Mouse (Mus musculus) limb, embryonic 15.5 days (tissue): ENCODE data around the gene Arhgef9. TPM values are rescaled to one million over a fixed set of nuclear protein-coding genes. Genes with fewer than 3 reads are reported as not detected.

Experiments
- ATAC-seq: fragments of 200-750 bp; cut with Nextera tagmentation; 2 replicates; pipeline ENCODE4 v1.8.0; 2017; ENCODE audit warnings: low read depth, moderate TSS enrichment; ENCODE audit not compliant: insufficient number of reproducible peaks, low FRiP score, low TSS enrichment
- H3K27ac ChIP-seq: fragments of 300-500 bp; sonication (generic); 2 replicates; pipeline ENCODE4 v1.5.1; 2015; ENCODE audit warnings: moderate library complexity, mild to moderate bottlenecking, inconsistent platforms
- H3K27me3 ChIP-seq: fragments of 300-500 bp; sonication (generic); 2 replicates; pipeline ENCODE4 v1.6.1; 2015; ENCODE audit warnings: inconsistent platforms
- H3K36me3 ChIP-seq: fragments of 300-500 bp; sonication (generic); 2 replicates; pipeline ENCODE4 v1.6.1; 2015; ENCODE audit warnings: inconsistent platforms
- H3K4me1 ChIP-seq: fragments of 300-500 bp; sonication (generic); 2 replicates; pipeline ENCODE4 v1.6.1; 2015; ENCODE audit warnings: inconsistent platforms
- H3K4me2 ChIP-seq: fragments of 300-500 bp; sonication (generic); 2 replicates; pipeline ENCODE4 v1.6.1; 2015; ENCODE audit warnings: mild to moderate bottlenecking, inconsistent platforms
- H3K4me3 ChIP-seq: fragments of 300-500 bp; sonication (generic); 2 replicates; pipeline ENCODE4 v1.5.1; 2015; ENCODE audit warnings: mild to moderate bottlenecking, inconsistent platforms
- H3K9ac ChIP-seq: fragments of 300-500 bp; sonication (generic); 2 replicates; pipeline ENCODE4 v1.6.1; 2015; ENCODE audit warnings: inconsistent platforms
- H3K9me3 ChIP-seq: fragments of 300-500 bp; sonication (generic); 2 replicates; pipeline ENCODE4 v1.6.1; 2016; ENCODE audit warnings: inconsistent platforms
- WGBS: fragments of 180-500 bp; shearing (Covaris S2); methylation state at CpG from one replicate; pipeline ENCODE4 v1.1.7; 2015; 5-methylcytosine and 5-hydroxymethylcytosine counted together
- polyA plus RNA-seq: library from polyadenylated mRNA; unstranded; fragments of >200 nt; fragmentation: Nextera tagmentation; extraction: Ambion mirVana; gene quantifications from 2 replicates; pipeline ENCODE4 v1.2.1, GENCODE M21; 2015

Gene Arhgef9
- polyA plus RNA-seq = 19.6 and 22.3 TPM in 2 replicates

- H3K4me3 ChIP-seq = peak within 1 kb of the TSS; percentile 45
- no peaks in the 10 kb centered on the region for H3K4me1 ChIP-seq
- peak within 1 kb of the TSS; percentile 53 for H3K4me2 ChIP-seq
- no peaks in the 10 kb centered on the region for H3K36me3 ChIP-seq
- peak within 1 kb of the TSS; percentile 28; the same call in 1 of the 2 replicates for H3K9ac ChIP-seq
- WGBS = 28% methylated on average over 24 of the region's 24 CpGs
- ATAC-seq = no peak
- peak within 1 kb of the TSS; percentile 50 for H3K27ac ChIP-seq
- H3K27me3 ChIP-seq = no peaks in the 10 kb centered on the region
- no peaks in the 10 kb centered on the region for H3K9me3 ChIP-seq
Observed at GRCm38 (mm10) chrX:95196104-95196919, at the start of gene Arhgef9. Gene Arhgef9, minus strand, starts transcription at chrX:95196856.

GRCm38 (mm10) chrX:95238896-95239295 is 42.2 kb upstream of the Arhgef9 start:
- no peak for ATAC-seq
- no peaks in the 10 kb centered on the region for H3K4me1 ChIP-seq
- no peaks in the 10 kb centered on the region for H3K36me3 ChIP-seq
- H3K4me2 ChIP-seq = no peak overlapping the region
- no peaks in the 10 kb centered on the region for H3K27me3 ChIP-seq
- no peaks in the 10 kb centered on the region for H3K9me3 ChIP-seq
- no peak overlapping the region for H3K9ac ChIP-seq
- no peak overlapping the region for H3K4me3 ChIP-seq
- no peak overlapping the region for H3K27ac ChIP-seq

GRCm38 (mm10) chrX:95195363-95196103 is 1.1 kb downstream of the Arhgef9 start:
- Histone ChIP-seq H3K9me3 (no peaks in the 10 kb centered on the region), H3K27me3 (no peaks in the 10 kb centered on the region), H3K4me3 (peak overlapping the region; percentile 45), H3K4me1 (no peaks in the 10 kb centered on the region), H3K9ac (no peak overlapping the region), H3K4me2 (peak overlapping the region; percentile 53), H3K27ac (no peak overlapping the region), H3K36me3 (no peaks in the 10 kb centered on the region)
- no peak for ATAC-seq
- WGBS = 35% methylated on average over 3 of the region's 3 CpGs

- Histone ChIP-seq H3K27ac (no peak overlapping the region), H3K9ac (no peak overlapping the region), H3K36me3 (no peaks in the 10 kb centered on the region), H3K27me3 (no peaks in the 10 kb centered on the region), H3K9me3 (no peaks in the 10 kb centered on the region), H3K4me2 (no peak overlapping the region), H3K4me1 (no peaks in the 10 kb centered on the region), H3K4me3 (no peak overlapping the region)
- ATAC-seq = no peak
- WGBS = 21% methylated on average over 3 of the region's 3 CpGs
Observed at GRCm38 (mm10) chrX:95175978-95176377, 20.7 kb downstream of the Arhgef9 start.

- H3K9me3 ChIP-seq = no peaks in the 10 kb centered on the region
- peak overlapping the region; percentile 57 for H3K4me2 ChIP-seq
- 0 out of 2 replicates have a peak, but pooled peaks cover 4% of the 10 kb centered on the region for H3K27me3 ChIP-seq
- H3K27ac ChIP-seq = peak overlapping the region; percentile 82
- peak overlapping the region; percentile 31 for H3K9ac ChIP-seq
- H3K36me3 ChIP-seq = no peaks in the 10 kb centered on the region
- peak; percentile 94 for ATAC-seq
- H3K4me3 ChIP-seq = peak overlapping the region; percentile 46
- 14% methylated on average over 16 of the region's 16 CpGs for WGBS
- H3K4me1 ChIP-seq = no peaks in the 10 kb centered on the region
Observed at GRCm38 (mm10) chrX:95166317-95166716, 30.3 kb downstream of the Arhgef9 start.

GRCm38 (mm10) chrX:95165671-95166127 is 31.0 kb downstream of the Arhgef9 start:
- Histone ChIP-seq H3K27me3 (0 out of 2 replicates have a peak, but pooled peaks cover 4% of the 10 kb centered on the region), H3K4me1 (no peaks in the 10 kb centered on the region), H3K27ac (peak overlapping the region; percentile 82), H3K9ac (peak overlapping the region; percentile 31), H3K36me3 (no peaks in the 10 kb centered on the region), H3K4me3 (peak overlapping the region; percentile 46), H3K9me3 (no peaks in the 10 kb centered on the region), H3K4me2 (peak overlapping the region; percentile 57)
- 24% methylated on average over 9 of the region's 9 CpGs for WGBS
- ATAC-seq = no peak

GRCm38 (mm10) chrX:95164140-95164539 is 32.5 kb downstream of the Arhgef9 start:
- Histone ChIP-seq H3K4me1 (no peaks in the 10 kb centered on the region), H3K9me3 (no peaks in the 10 kb centered on the region), H3K27me3 (0 out of 2 replicates have a peak, but pooled peaks cover 4% of the 10 kb centered on the region), H3K27ac (no peak overlapping the region), H3K4me3 (no peak overlapping the region), H3K36me3 (no peaks in the 10 kb centered on the region), H3K9ac (no peak overlapping the region), H3K4me2 (0 out of 2 replicates have a peak overlapping the region, but pooled peaks have one; percentile 57)
- no peak for ATAC-seq
- 53% methylated on average over 6 of the region's 6 CpGs for WGBS

GRCm38 (mm10) chrX:95163452-95163851 is 33.2 kb downstream of the Arhgef9 start:
- no peak for ATAC-seq
- no peak overlapping the region for H3K4me3 ChIP-seq
- no peak overlapping the region for H3K9ac ChIP-seq
- no peak overlapping the region for H3K27ac ChIP-seq
- H3K4me1 ChIP-seq = no peaks in the 10 kb centered on the region
- H3K9me3 ChIP-seq = no peaks in the 10 kb centered on the region
- no peaks in the 10 kb centered on the region for H3K36me3 ChIP-seq
- H3K4me2 ChIP-seq = no peak overlapping the region
- 0 out of 2 replicates have a peak, but pooled peaks cover 4% of the 10 kb centered on the region for H3K27me3 ChIP-seq

GRCm38 (mm10) chrX:95156833-95157386 is 39.7 kb downstream of the Arhgef9 start:
- Histone ChIP-seq H3K4me3 (no peak overlapping the region), H3K27me3 (0 out of 2 replicates have a peak, but pooled peaks cover 4% of the 10 kb centered on the region), H3K9ac (no peak overlapping the region), H3K36me3 (no peaks in the 10 kb centered on the region), H3K27ac (no peak overlapping the region), H3K9me3 (no peaks in the 10 kb centered on the region), H3K4me2 (no peak overlapping the region), H3K4me1 (no peaks in the 10 kb centered on the region)
- no peak for ATAC-seq
- WGBS = 43% methylated on average over 9 of the region's 9 CpGs

GRCm38 (mm10) chrX:95138636-95139035 is 58.0 kb downstream of the Arhgef9 start:
- 80% methylated on average over 4 of the region's 4 CpGs for WGBS

GRCm38 (mm10) chrX:95133502-95133901 is 63.2 kb downstream of the Arhgef9 start:
- Histone ChIP-seq H3K9ac (no peak overlapping the region), H3K4me1 (no peaks in the 10 kb centered on the region), H3K9me3 (no peaks in the 10 kb centered on the region), H3K27me3 (0 out of 2 replicates have a peak, but pooled peaks cover 4% of the 10 kb centered on the region), H3K4me2 (no peak overlapping the region), H3K36me3 (no peaks in the 10 kb centered on the region), H3K4me3 (no peak overlapping the region), H3K27ac (no peak overlapping the region)
- WGBS = 64% methylated on average over 5 of the region's 5 CpGs
- no peak for ATAC-seq

More at GRCm38 (mm10) chrX:95138636-95139035, 58.0 kb downstream of the Arhgef9 start:
- Histone ChIP-seq H3K9ac (no peak overlapping the region), H3K27ac (no peak overlapping the region), H3K4me1 (no peaks in the 10 kb centered on the region), H3K27me3 (0 out of 2 replicates have a peak, but pooled peaks cover 6% of the 10 kb centered on the region), H3K4me3 (no peak overlapping the region), H3K9me3 (no peaks in the 10 kb centered on the region), H3K4me2 (no peak overlapping the region), H3K36me3 (no peaks in the 10 kb centered on the region)
- ATAC-seq = no peak
